Mouse (Mus musculus) embryonic fibroblast, embryonic 13.5 days (primary cell): ENCODE data around the gene Nsun5. TPM values are rescaled to one million over a fixed set of nuclear protein-coding genes. Genes with fewer than 3 reads are reported as not detected.

ENCODE experiments used
- H3K27ac ChIP-seq: 2 replicates; pipeline ENCODE4 v1.5.1; 2012; ENCODE audit warnings: low read length, control low read depth, inconsistent platforms; ENCODE audit not compliant: insufficient read depth
- H3K4me1 ChIP-seq: 2 replicates; pipeline ENCODE4 v1.6.1; 2011; ENCODE audit warnings: low read length; ENCODE audit not compliant: control insufficient read depth, insufficient read depth
- H3K4me3 ChIP-seq: 2 replicates; pipeline ENCODE4 v1.5.1; 2011; ENCODE audit warnings: mild to moderate bottlenecking, control low read depth, low read length; ENCODE audit not compliant: insufficient read depth
- CTCF ChIP-seq: IDR thresholded peaks from 2 replicates; pipeline ENCODE4 v1.5.1; 2011; ENCODE audit warnings: mild to moderate bottlenecking, control low read depth, low read length, moderate library complexity, borderline replicate concordance; ENCODE audit not compliant: insufficient read depth
- POLR2A ChIP-seq: IDR thresholded peaks from 2 replicates; pipeline ENCODE4 v1.6.1; 2011; ENCODE audit warnings: low read depth, mild to moderate bottlenecking, control low read depth, low read length, moderate library complexity
- polyA plus RNA-seq: library from polyadenylated mRNA; stranded (reverse); fragments of >200 nt; gene quantifications from 2 replicates; pipeline ENCODE4 v1.2.4, GENCODE M21; 2011; ENCODE audit warnings: low read depth; ENCODE audit not compliant: missing spikeins, insufficient read length

The Nsun5 gene
- 9.6 and 14.0 TPM in 2 replicates for polyA plus RNA-seq

DNA sequence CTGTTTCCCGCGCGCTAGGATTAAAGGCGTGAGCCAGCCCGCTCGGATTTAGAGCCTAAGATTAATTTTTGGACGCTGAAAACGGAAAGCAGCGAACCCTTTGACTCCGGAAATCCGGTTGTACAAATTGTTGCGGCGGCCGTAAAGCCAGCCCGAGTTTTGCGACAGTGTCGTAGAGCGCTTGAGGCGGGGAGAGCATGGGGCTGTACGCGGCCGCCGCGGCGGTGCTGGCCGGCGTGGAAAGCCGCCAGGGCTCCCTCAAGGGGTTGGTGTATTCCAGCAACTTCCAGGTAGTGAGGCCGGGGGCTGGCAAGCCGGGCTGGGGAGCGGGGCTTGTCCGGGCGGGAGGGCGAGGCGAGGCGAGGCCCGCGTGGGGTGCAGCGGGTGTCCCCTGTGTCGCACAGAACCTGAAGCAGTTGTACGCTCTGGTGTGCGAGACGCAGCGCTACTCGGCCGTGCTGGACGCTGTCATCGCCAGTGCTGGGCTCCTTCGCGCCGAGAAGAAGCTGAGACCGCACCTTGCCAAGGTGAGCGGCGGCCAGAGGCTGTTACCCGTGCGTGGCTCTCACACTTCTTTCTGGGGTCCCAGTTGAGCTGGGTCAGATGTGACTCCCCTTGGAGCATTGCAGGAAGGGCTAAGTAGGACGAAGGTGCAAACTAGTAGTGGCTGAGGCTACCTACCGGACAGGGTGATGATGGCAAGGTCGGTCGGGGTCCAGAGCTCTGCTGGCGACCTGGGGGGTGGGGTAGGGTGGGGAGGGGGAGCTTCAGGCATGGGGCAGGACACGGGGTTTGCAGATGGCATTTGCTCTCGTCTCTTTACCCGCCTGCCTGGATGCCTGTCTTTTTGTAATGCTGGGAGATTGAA lies at the start of gene Nsun5:
Gene Nsun5, plus strand, starts transcription at position 167 of the 868 bp plus-strand sequence.
- no peak for TF ChIP-seq CTCF
- peak; percentile 63 for TF ChIP-seq POLR2A
- H3K4me1 ChIP-seq, result peaks cover 3% of the 10 kb centered on the region; the same call in 1 of the 2 replicates
- peak within 1 kb of the TSS; percentile 77 for H3K4me3 ChIP-seq
- peak within 1 kb of the TSS; percentile 85 for H3K27ac ChIP-seq

DNA sequence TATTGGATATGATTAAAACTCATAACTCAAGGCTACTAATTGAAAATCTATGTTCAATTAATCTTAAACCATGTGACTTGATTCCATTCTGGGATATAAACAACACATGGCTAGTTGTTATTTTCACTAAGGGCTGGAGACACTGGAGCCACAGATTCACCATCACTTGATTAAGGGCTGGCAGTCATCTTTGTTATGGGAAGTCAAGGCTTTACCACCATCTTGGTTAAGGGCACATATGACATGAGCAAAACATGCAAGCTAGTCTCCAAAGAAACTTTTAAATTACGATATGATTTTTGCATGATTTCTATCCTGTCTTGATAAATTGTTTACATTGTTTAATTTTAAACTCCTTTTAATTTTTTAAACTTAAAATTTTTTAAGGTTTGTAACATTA lies 47.6 kb upstream of the Nsun5 start:
- Histone ChIP-seq H3K27ac (no peak overlapping the region), H3K4me1 (no peaks in the 10 kb centered on the region), H3K4me3 (no peak overlapping the region)
- TF ChIP-seq CTCF (no peak), POLR2A (no peak)

DNA sequence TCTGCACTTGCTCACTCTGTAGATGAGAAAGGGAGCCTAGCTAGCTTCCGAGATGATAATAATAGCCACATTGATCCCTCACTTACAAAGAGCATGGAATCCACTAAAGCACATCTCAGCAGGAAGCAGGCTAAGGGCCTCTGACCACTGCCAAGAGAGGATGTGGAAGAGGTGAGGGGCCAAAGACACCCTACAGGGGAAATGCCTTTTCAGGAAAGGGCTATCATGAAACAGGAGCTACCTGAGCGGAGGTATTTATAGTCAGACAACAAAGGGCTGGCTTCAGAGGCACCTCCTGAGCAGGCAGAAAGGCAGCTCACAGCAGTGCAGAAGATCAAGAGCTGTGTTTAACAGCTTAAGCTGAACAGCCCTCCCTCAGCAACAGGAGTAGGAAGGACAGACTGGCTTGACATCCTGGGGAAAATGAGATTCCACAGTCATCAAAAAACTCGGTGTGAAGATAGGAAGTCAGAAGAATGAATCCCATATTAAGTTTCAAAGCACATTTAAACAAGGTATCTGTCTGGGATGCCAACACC lies 43.6 kb upstream of the Nsun5 start:
- Histone ChIP-seq H3K4me3 (no peak overlapping the region), H3K27ac (no peak overlapping the region), H3K4me1 (no peaks in the 10 kb centered on the region)
- TF ChIP-seq POLR2A (no peak), CTCF (no peak)

DNA sequence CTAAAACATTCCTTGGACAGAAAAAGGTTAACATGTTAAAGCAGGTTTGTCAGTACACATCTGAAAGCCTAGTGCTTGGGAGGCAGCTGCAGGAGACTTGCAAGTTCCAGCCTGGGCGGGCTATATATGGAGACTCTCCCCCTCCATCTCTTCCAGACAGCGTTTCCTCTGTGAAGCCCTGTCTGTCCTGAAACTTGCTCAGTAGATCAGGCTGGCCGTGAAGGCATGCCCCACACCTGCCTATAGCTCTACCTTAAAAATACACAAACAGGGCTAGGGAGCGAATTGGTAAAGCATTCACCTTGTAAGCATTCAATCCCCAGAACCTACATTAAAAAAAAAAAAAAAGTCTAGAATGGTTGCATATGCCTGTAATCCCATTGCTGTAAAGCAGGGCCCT lies 40.3 kb upstream of the Nsun5 start:
- TF ChIP-seq CTCF, result no peak
- no peak for TF ChIP-seq POLR2A
- Histone ChIP-seq H3K4me3 (no peak overlapping the region), H3K4me1 (no peaks in the 10 kb centered on the region), H3K27ac (no peak overlapping the region)

DNA sequence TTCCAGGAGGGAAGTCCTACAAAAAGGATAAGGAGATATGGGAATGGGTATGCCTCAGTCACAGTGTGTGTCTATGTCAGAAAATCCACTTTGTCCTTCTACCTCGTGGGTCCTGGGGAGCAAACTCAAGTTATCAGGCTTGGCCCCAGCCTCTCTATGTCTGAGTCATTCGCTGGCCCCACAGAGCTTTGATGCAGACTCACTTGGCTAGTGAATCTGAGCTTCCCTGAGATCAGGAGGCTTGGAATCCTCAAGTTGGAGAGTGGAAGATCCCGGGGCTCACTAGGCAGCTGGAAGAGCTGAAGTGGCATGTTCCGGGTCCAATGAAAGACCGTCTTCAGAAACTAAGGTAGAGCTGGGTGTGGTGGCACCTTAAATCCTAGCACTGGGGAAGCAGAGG lies 39.6 kb upstream of the Nsun5 start:
- H3K4me3 ChIP-seq, result no peak overlapping the region
- H3K4me1 ChIP-seq, result no peaks in the 10 kb centered on the region
- H3K27ac ChIP-seq, result no peak overlapping the region
- TF ChIP-seq CTCF (no peak), POLR2A (no peak)

DNA sequence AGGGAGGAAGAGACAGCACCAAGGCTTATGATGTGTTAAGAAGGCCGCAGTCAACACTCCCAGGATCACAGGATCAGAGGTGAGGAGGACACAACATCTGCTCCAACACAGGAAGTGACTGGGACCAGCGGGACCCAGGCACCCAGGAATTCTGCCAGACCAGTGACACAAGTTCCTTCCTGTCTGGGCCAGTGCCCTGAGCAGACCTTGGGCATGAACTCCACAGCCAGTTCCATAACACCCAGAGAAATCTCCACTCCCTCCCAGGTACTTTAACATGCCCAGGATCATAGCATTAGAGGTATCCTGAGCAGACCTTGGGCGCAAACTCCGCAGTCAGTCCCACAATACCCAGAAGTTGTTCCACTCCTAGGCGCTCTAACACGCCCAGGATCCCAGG lies 38.6 kb upstream of the Nsun5 start:
- Histone ChIP-seq H3K4me3 (no peak overlapping the region), H3K27ac (no peak overlapping the region), H3K4me1 (no peaks in the 10 kb centered on the region)
- TF ChIP-seq CTCF, result no peak
- TF ChIP-seq POLR2A, result no peak

DNA sequence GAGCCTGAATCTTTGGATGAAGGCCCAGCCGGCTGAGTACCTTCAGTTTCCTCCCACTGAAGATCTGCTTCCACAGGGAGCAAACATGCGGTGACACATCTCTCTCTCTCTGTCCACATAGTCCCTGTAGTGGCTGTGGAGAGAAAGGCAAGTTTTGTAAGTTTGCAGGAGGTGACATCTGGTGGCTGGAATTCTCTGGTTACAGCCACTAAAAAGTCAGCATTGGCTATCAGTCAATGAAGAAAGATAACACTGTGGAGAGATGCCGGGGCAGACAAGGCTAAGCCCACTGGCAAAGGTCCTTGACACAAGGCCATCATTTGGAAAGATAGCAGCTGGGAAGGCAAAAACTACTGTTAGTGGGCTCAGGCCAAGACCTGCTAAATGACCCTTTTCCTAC lies 32.2 kb upstream of the Nsun5 start:
- no peak for TF ChIP-seq CTCF
- no peak for TF ChIP-seq POLR2A
- Histone ChIP-seq H3K4me3 (no peak overlapping the region), H3K4me1 (no peaks in the 10 kb centered on the region), H3K27ac (no peak overlapping the region)

DNA sequence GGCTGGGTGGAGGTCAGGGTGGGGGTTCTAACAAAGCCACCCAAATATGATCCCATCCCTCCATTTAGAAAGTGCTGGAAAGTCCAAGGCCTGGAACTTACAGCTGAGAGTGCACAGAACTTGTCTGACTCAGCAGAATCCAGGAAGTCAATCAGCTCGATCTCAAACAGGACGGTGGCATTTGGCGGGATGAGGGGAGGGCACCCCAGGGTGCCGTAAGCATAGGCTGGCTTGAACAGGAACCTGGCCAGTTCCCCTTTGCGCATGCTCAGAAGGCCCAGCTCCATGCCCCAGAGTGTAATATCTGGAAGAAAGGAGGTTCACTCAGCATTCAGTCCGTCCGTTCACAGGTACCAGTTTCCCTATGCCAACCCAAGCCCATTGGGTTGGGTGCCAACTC lies 23.8 kb upstream of the Nsun5 start:
- no peak overlapping the region for H3K27ac ChIP-seq
- no peak overlapping the region for H3K4me3 ChIP-seq
- no peak for TF ChIP-seq CTCF
- TF ChIP-seq POLR2A, result no peak
- H3K4me1 ChIP-seq, result no peaks in the 10 kb centered on the region

DNA sequence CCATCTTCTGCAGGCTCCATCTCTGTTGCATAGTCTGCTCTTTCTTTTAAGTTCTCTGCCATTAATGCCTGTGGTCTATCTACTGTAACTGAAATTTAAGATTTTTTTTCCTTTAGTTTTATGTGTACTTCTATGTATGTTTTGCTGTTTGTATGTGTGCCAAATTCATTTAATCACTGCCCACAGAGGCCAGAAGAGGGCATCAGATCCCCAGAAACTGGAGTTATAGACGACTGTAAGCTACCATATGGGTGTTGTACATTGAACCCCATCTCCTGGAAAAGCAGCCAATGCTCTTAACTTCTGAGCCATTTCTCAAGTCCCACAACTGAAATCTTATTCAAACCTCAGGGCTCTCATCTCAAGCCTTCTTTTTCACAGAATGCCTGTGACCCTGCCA lies 23.3 kb upstream of the Nsun5 start:
- no peak overlapping the region for H3K27ac ChIP-seq
- TF ChIP-seq POLR2A (no peak), CTCF (no peak)
- H3K4me1 ChIP-seq, result no peaks in the 10 kb centered on the region
- no peak overlapping the region for H3K4me3 ChIP-seq

DNA sequence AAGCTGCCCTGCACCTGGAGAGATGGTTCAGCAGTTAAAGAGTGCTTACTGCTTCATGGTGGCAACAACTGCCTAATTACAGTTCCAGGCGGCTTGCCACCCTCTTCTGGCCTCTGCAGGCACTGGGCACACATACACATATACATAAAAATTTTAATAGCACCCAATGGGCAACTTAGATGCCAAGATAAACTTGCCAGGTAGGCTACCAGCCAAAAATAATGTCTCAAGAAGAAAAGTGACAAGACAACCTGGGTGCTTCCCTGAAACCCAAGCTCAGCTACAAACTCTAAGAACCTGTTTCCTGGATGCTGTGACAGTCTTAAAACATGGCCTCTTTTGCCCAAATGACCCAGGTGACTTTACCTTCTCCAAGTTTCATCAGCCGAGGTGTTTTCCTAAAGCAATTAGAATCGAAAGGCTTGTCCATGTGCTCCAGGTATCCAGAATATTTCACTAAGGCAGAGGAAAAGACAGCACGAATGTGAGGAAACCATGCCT lies 22.2 kb upstream of the Nsun5 start:
- Histone ChIP-seq H3K4me1 (no peaks in the 10 kb centered on the region), H3K4me3 (no peak overlapping the region), H3K27ac (no peak overlapping the region)
- no peak for TF ChIP-seq POLR2A
- no peak for TF ChIP-seq CTCF
